In genomic region chr13:73763439-73764255, GRCm38 (mm10) we compare ENCODE assay signal across 8 mouse cellular contexts. TPM values are rescaled to one million over a fixed set of nuclear protein-coding genes. Genes with fewer than 3 reads are reported as not detected.
DNase-seq lines count a peak whose midpoint lies in the region; ATAC-seq and TF ChIP-seq lines count a peak whose summit lies in the region.

No protein-coding gene starts in this region.

- peak; percentile 65; the same call in 1 of the 2 replicates for TF ChIP-seq POLR2A in bone marrow, adult 2 months (IDR thresholded peaks at IDR 0.05; ENCODE audit: borderline replicate concordance, control insufficient read depth, low read depth, low read length)

- H3K27ac ChIP-seq in bone marrow, adult 2 months (ENCODE audit: control insufficient read depth, insufficient read depth, low read depth, low read length, poor library complexity): peak overlapping the region; percentile 26; the same call in 1 of the 2 replicates
- no peak overlapping the region for H3K27ac ChIP-seq in forebrain, embryonic 16.5 days (ENCODE audit: low read length)

- no peaks in the 10 kb centered on the region for H3K4me1 ChIP-seq in bone marrow, adult 2 months (ENCODE audit: control insufficient read depth, insufficient read depth, low read length)
- H3K4me1 ChIP-seq in forebrain, embryonic 16.5 days (replicated peaks; ENCODE audit: control insufficient read depth, insufficient read depth, low read length): peaks cover 18% of the 10 kb centered on the region

- no peak for TF ChIP-seq CTCF in bone marrow, adult 2 months (IDR thresholded peaks at IDR 0.05; ENCODE audit: control insufficient read depth, insufficient read depth, low read length)

- H3K4me3 ChIP-seq in bone marrow, adult 2 months (replicated peaks; ENCODE audit: control insufficient read depth, low read depth, low read length): peak overlapping the region; percentile 66
- H3K4me3 ChIP-seq in forebrain, embryonic 16.5 days (replicated peaks; ENCODE audit: low read length): peak overlapping the region; percentile 59

- ATAC-seq in forebrain, embryonic 16.5 days: peak; percentile 85

- no peaks in the 10 kb centered on the region for H3K36me3 ChIP-seq in forebrain, embryonic 16.5 days (ENCODE audit: control insufficient read depth, insufficient read depth)

- DNase-seq in ES-CJ7 (ENCODE audit: low read depth, low spot score): peak; percentile 90
- peak; percentile 94 for DNase-seq in heart, postnatal 4 days
- peak; percentile 26 for DNase-seq in layer of hippocampus, adult 9-11 months
- peak; percentile 93 for DNase-seq in lung, postnatal 25 days (ENCODE audit: low spot score)
- peak; percentile 96 for DNase-seq in ovary, postnatal 36 days (ENCODE audit: low spot score)
- peak; percentile 97 for DNase-seq in thymus, postnatal 4 days

- WGBS in bone marrow, adult 2 months: under 1% methylated on average over 70 of the region's 70 CpGs
- under 1% methylated on average over 69 of the region's 70 CpGs for WGBS in forebrain, embryonic 16.5 days

- no peaks in the 10 kb centered on the region for H3K27me3 ChIP-seq in forebrain, embryonic 16.5 days (replicated peaks; ENCODE audit: control insufficient read depth, insufficient read depth, low read length)

- peak overlapping the region; percentile 75 for H3K4me2 ChIP-seq in forebrain, embryonic 16.5 days (ENCODE audit: low read length)

- H3K9me3 ChIP-seq in forebrain, embryonic 16.5 days (ENCODE audit: control insufficient read depth, low read length): no peaks in the 10 kb centered on the region

- peak overlapping the region; percentile 61 for H3K9ac ChIP-seq in forebrain, embryonic 16.5 days (replicated peaks; ENCODE audit: low read depth, low read length)

RNA-seq across cellular contexts. Expression of gene Slc12a7, which starts 30.8 kb away (rescaled TPM):
- 7.3 and 15.4 TPM in 2 replicates for polyA plus RNA-seq in bone marrow, adult 2 months (2011; ENCODE audit: insufficient read depth, insufficient read length, low replicate concordance, missing spikeins)
- polyA plus RNA-seq in forebrain, embryonic 16.5 days (2015; fragmentation: Nextera tagmentation; extraction: Ambion mirVana): 13.5 and 14.9 TPM in 2 replicates
- 100 to 1,000 TPM; 145 to 150 TPM for total RNA-seq in heart, postnatal 4 days (2021)

RNA-seq across cellular contexts. Expression of gene Slc6a19, which starts 59.0 kb away (rescaled TPM):
- not detected in 2 replicates for polyA plus RNA-seq in bone marrow, adult 2 months (2011; ENCODE audit: insufficient read depth, insufficient read length, low replicate concordance, missing spikeins)
- polyA plus RNA-seq in forebrain, embryonic 16.5 days (2015; fragmentation: Nextera tagmentation; extraction: Ambion mirVana): 0.09 and 0.27 TPM in 2 replicates
- not detected for total RNA-seq in heart, postnatal 4 days (2021)

Comparison
In these comparisons a context has a peak if more than half of its experiments do, and no peak if none do; other contexts are left out.
1. DNase-seq: peak in every context shown above with its lines; median percentile 97 in thymus, postnatal 4 days; 96 in ovary, postnatal 36 days; 94 in heart, postnatal 4 days; 93 in lung, postnatal 25 days; 90 in ES-CJ7; 26 in layer of hippocampus, adult 9-11 months.